Mouse (Mus musculus): ENCODE measurements around the gene Gm9049. TPM values are rescaled to one million over a fixed set of nuclear protein-coding genes. Genes with fewer than 3 reads are reported as not detected.
"Not testable (repeated sequence)": the region's sequence is repeated elsewhere in the genome, so short reads cannot be mapped to it uniquely, and the experiment has no call there.

Gene Gm9049
- polyA plus RNA-seq (2015; fragmentation: Nextera tagmentation; extraction: Ambion mirVana) = not detected in 2 replicates

GRCm38 (mm10) chr10:118354005-118354404 is at the start of gene Gm9049:
TSS of gene Gm9049 (minus strand) at chr10:118354105.
- H3K4me1 ChIP-seq (replicated peaks); H3K9me3 ChIP-seq; H3K4me3 ChIP-seq; H3K27ac ChIP-seq (replicated peaks); H3K4me2 ChIP-seq; ATAC-seq (ENCODE audit: low read depth); H3K36me3 ChIP-seq; H3K9ac ChIP-seq; H3K27me3 ChIP-seq: not testable (repeated sequence)
- no CpG with 5 or more reads among the region's 11 CpGs for WGBS

GRCm38 (mm10) chr10:118399917-118400316 is 46.0 kb upstream of the Gm9049 start:
- Histone ChIP-seq H3K9ac (no peak overlapping the region), H3K36me3 (no peaks in the 10 kb centered on the region), H3K4me1 (replicated peaks) (no peaks in the 10 kb centered on the region), H3K27me3 (no peaks in the 10 kb centered on the region), H3K9me3 (no peaks in the 10 kb centered on the region), H3K27ac (replicated peaks) (no peak overlapping the region), H3K4me3 (no peak overlapping the region), H3K4me2 (no peak overlapping the region)
- WGBS = 77% methylated on average over 16 of the region's 16 CpGs
- ATAC-seq (ENCODE audit: low read depth) = no peak

DNA sequence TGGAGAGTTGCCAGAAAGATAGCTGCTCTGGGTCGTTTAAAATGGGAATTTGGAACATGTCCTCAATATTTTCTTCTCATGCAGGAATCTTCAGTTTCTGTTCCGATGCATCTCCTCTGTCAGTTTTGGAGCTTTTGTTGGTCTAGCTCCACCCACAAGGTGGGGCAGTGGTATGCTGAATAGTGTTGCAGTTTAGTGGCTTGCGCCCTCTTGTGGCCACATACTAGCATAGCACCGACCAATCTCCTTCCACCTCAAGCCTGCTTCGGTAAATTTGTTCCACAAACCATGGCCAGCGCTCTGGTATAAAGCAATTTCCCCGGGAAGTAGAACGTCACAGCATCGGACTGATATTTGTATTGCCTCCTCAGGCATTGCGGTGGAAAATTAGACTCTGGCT is 16.5 kb upstream of the Gm9049 start:
- WGBS = 8% methylated on average over 10 of the region's 10 CpGs
- Histone ChIP-seq H3K27ac (replicated peaks) (no peak overlapping the region), H3K4me3 (0 out of 2 replicates have a peak overlapping the region, but pooled peaks have one; percentile 15), H3K9ac (peak overlapping the region; percentile 60; the same call in 1 of the 2 replicates), H3K4me2 (peak overlapping the region; percentile 49), H3K9me3 (peaks cover 4% of the 10 kb centered on the region; the same call in 1 of the 2 replicates), H3K4me1 (replicated peaks) (no peaks in the 10 kb centered on the region), H3K36me3 (no peaks in the 10 kb centered on the region), H3K27me3 (no peaks in the 10 kb centered on the region)
- ATAC-seq (ENCODE audit: low read depth) = peak; percentile 86

- Histone ChIP-seq H3K9me3 (peaks cover 4% of the 10 kb centered on the region; the same call in 1 of the 2 replicates), H3K4me2 (no peak overlapping the region), H3K36me3 (no peaks in the 10 kb centered on the region), H3K4me1 (replicated peaks) (no peaks in the 10 kb centered on the region), H3K9ac (no peak overlapping the region), H3K27ac (replicated peaks) (no peak overlapping the region), H3K27me3 (no peaks in the 10 kb centered on the region), H3K4me3 (no peak overlapping the region)
- 85% methylated on average over 9 of the region's 9 CpGs for WGBS
- ATAC-seq (ENCODE audit: low read depth) = no peak
These were observed 15.6 kb upstream of the Gm9049 start for GRCm38 (mm10) chr10:118369518-118369917.

GRCm38 (mm10) chr10:118348579-118348978 is 5.3 kb downstream of the Gm9049 start, which contains the start of gene Gm9048:
TSS of gene Gm9048 (minus strand) at chr10:118348679.
- not testable (repeated sequence) for H3K4me3 ChIP-seq; ATAC-seq (ENCODE audit: low read depth); H3K27me3 ChIP-seq; H3K9ac ChIP-seq; H3K36me3 ChIP-seq; H3K27ac ChIP-seq (replicated peaks); H3K4me2 ChIP-seq; H3K4me1 ChIP-seq (replicated peaks); H3K9me3 ChIP-seq
- WGBS = 91% methylated on average over 1 of the region's 14 CpGs

DNA sequence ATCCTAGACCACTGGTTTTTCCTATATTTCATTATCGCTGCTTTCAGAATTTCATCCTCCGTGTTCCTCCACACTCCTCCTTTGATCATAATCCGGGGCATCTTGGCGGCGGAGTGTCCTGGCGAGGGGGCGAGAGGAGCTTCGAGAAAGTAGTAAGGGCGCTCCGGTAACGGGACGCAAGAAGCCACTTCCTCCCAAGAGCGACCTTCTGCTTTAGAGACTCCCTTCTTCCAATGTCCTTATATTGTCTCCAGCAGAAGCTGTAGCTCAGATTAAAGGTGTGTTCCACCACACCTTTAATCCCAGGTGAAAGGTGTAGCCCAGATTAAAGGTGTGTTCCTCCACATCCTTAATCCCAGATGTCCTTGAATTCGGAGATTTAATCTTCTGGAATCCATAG is 10.8 kb downstream of the Gm9049 start, which contains the start of gene Gm9046:
Gene Gm9046 (minus strand): TSS at position 101 of the 400 bp plus-strand sequence.
- not testable (repeated sequence) for H3K4me3 ChIP-seq; H3K27me3 ChIP-seq; ATAC-seq (ENCODE audit: low read depth); H3K4me1 ChIP-seq (replicated peaks); H3K27ac ChIP-seq (replicated peaks); H3K9ac ChIP-seq; H3K9me3 ChIP-seq; H3K4me2 ChIP-seq; H3K36me3 ChIP-seq
- WGBS = no CpG with 5 or more reads among the region's 14 CpGs

DNA sequence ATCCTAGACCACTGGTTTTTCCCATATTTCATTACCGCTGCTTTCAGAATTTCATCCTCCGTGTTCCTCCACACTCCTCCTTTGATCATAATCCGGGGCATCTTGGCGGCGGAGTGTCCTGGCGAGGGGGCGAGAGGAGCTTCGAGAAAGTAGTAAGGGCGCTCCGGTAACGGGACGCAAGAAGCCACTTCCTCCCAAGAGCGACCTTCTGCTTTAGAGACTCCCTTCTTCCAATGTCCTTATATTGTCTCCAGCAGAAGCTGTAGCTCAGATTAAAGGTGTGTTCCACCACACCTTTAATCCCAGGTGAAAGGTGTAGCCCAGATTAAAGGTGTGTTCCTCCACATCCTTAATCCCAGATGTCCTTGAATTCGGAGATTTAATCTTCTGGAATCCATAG is 16.2 kb downstream of the Gm9049 start, which contains the start of gene Gm9045:
Gene Gm9045 (minus strand): TSS at position 101 of the 400 bp plus-strand sequence.
- H3K4me2 ChIP-seq; H3K9ac ChIP-seq; H3K9me3 ChIP-seq; H3K36me3 ChIP-seq; ATAC-seq (ENCODE audit: low read depth); H3K4me1 ChIP-seq (replicated peaks); H3K4me3 ChIP-seq; H3K27me3 ChIP-seq; H3K27ac ChIP-seq (replicated peaks): not testable (repeated sequence)
- no CpG with 5 or more reads among the region's 14 CpGs for WGBS

- not testable (repeated sequence) for H3K36me3 ChIP-seq; H3K27ac ChIP-seq (replicated peaks); H3K9me3 ChIP-seq; ATAC-seq (ENCODE audit: low read depth); H3K4me2 ChIP-seq; H3K9ac ChIP-seq; H3K4me1 ChIP-seq (replicated peaks); H3K4me3 ChIP-seq; H3K27me3 ChIP-seq
- no CpG with 5 or more reads among the region's 14 CpGs for whole genome bisulfite sequencing
These were observed 21.6 kb downstream of the Gm9049 start, which contains the start of gene Gm9044 for GRCm38 (mm10) chr10:118332308-118332707. TSS of gene Gm9044 (minus strand) at chr10:118332408.

GRCm38 (mm10) chr10:118326869-118327268 is 27.0 kb downstream of the Gm9049 start, which contains the start of gene Gm9040:
TSS of gene Gm9040 (minus strand) at chr10:118326969.
- not testable (repeated sequence) for H3K4me3 ChIP-seq; H3K36me3 ChIP-seq; H3K27me3 ChIP-seq; ATAC-seq (ENCODE audit: low read depth); H3K9ac ChIP-seq; H3K9me3 ChIP-seq; H3K27ac ChIP-seq (replicated peaks); H3K4me2 ChIP-seq; H3K4me1 ChIP-seq (replicated peaks)
- WGBS = no CpG with 5 or more reads among the region's 11 CpGs

- no peaks in the 10 kb centered on the region for H3K27me3 ChIP-seq
- ATAC-seq (ENCODE audit: low read depth) = no peak
- no peaks in the 10 kb centered on the region for H3K9me3 ChIP-seq
- no peak overlapping the region for H3K4me3 ChIP-seq
- no peak overlapping the region for H3K4me2 ChIP-seq
- H3K9ac ChIP-seq = no peak overlapping the region
- no peaks in the 10 kb centered on the region for H3K4me1 ChIP-seq (replicated peaks)
- WGBS = 83% methylated on average over 8 of the region's 8 CpGs
- H3K27ac ChIP-seq (replicated peaks) = no peak overlapping the region
- no peaks in the 10 kb centered on the region for H3K36me3 ChIP-seq
These were observed 34.9 kb downstream of the Gm9049 start for GRCm38 (mm10) chr10:118319024-118319423.

DNA sequence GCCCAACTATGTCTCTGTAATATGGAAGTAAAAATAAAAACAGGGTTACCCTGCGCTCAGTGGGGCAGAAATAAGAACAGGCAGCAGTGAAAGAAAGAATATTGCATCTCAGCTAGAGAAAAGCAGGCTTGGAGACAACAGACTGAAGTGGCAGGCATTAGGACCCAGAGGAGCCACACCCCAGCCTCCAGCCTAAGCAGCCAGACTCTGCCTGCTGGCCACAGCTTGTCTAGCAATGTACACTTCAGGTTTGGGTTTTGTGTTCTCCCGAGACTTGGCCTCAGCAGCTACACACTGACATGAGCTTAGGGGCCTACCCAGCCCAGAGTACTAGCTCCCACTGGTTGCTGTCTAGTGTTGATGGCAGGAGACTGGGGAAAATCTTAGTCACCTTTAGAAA is 51.8 kb downstream of the Gm9049 start:
- whole genome bisulfite sequencing = 45% methylated on average over 2 of the region's 2 CpGs
- ATAC-seq (ENCODE audit: low read depth); H3K27ac ChIP-seq (replicated peaks); H3K27me3 ChIP-seq; H3K9ac ChIP-seq; H3K9me3 ChIP-seq; H3K4me1 ChIP-seq (replicated peaks); H3K4me3 ChIP-seq; H3K36me3 ChIP-seq; H3K4me2 ChIP-seq: not testable (repeated sequence)
